Mouse (Mus musculus): ENCODE results near the gene Slc4a8. TPM values are rescaled to one million over a fixed set of nuclear protein-coding genes. Genes with fewer than 3 reads are reported as not detected.

The Slc4a8 gene
- total RNA-seq, 2 experiments from 2014 or later: 66.2 to 80.7 TPM

GRCm38 (mm10) chr15:100738351-100738781 is 23.2 kb upstream of the Slc4a8 start:
- intact Hi-C loops (cut with DNase I): no loop called here
- no peak for DNase-seq (ENCODE audit: low spot score in 2 of 2)

GRCm38 (mm10) chr15:100739442-100739841 is 22.1 kb upstream of the Slc4a8 start:
- intact Hi-C loops (cut with DNase I): no loop called here
- no peak for DNase-seq (ENCODE audit: low spot score in 2 of 2)

- no peak for DNase-seq (ENCODE audit: low spot score in 2 of 2)
- intact Hi-C loops (cut with DNase I): no loop called here
Observed at GRCm38 (mm10) chr15:100743238-100743637, 18.3 kb upstream of the Slc4a8 start.

- intact Hi-C loops (cut with DNase I): no loop called here
Observed at GRCm38 (mm10) chr15:100746478-100747120, 14.9 kb upstream of the Slc4a8 start.

GRCm38 (mm10) chr15:100747121-100747963 is 14.2 kb upstream of the Slc4a8 start:
- DNase-seq (ENCODE audit: low spot score in 2 of 2): no peak
- intact Hi-C loops (cut with DNase I): no loop called here

More at GRCm38 (mm10) chr15:100746478-100747120, 14.9 kb upstream of the Slc4a8 start:
- no peak for DNase-seq (ENCODE audit: low spot score in 2 of 2)

- intact Hi-C loops (cut with DNase I): no loop called here
- no peak for DNase-seq (ENCODE audit: low spot score in 2 of 2)
Observed at GRCm38 (mm10) chr15:100748584-100748983, 13.0 kb upstream of the Slc4a8 start.

GRCm38 (mm10) chr15:100749751-100750538 is 11.6 kb upstream of the Slc4a8 start:
- DNase-seq (ENCODE audit: low spot score in 2 of 2): no peak
- intact Hi-C loops (cut with DNase I): no loop called here

- intact Hi-C loops (cut with DNase I): no loop called here
- DNase-seq (ENCODE audit: low spot score in 2 of 2): no peak
Observed at GRCm38 (mm10) chr15:100752439-100752838, 9.1 kb upstream of the Slc4a8 start.

GRCm38 (mm10) chr15:100753045-100753444 is 8.5 kb upstream of the Slc4a8 start:
- intact Hi-C loops (cut with DNase I): no loop called here
- no peak for DNase-seq (ENCODE audit: low spot score in 2 of 2)

GRCm38 (mm10) chr15:100754041-100754440 is 7.5 kb upstream of the Slc4a8 start:
- no peak for DNase-seq (ENCODE audit: low spot score in 2 of 2)
- intact Hi-C loops (cut with DNase I): no loop called here

GRCm38 (mm10) chr15:100754805-100755497 is 6.6 kb upstream of the Slc4a8 start:
- intact Hi-C loops (cut with DNase I): loop anchor here (5.0 kb wide), 2 partner anchors 287 to 302 kb away; no protein-coding TSS in a partner anchor
- no peak for DNase-seq (ENCODE audit: low spot score in 2 of 2)

GRCm38 (mm10) chr15:100755498-100755859 is 6.1 kb upstream of the Slc4a8 start:
- no peak for DNase-seq (ENCODE audit: low spot score in 2 of 2)
- intact Hi-C loops (cut with DNase I): loop anchor here (5.0 kb wide), 2 partner anchors 287 to 302 kb away; no protein-coding TSS in a partner anchor

GRCm38 (mm10) chr15:100755881-100756624 is 5.5 kb upstream of the Slc4a8 start:
- intact Hi-C loops (cut with DNase I): loop anchor here (2.0 to 5.0 kb wide), 3 partner anchors 83 to 301 kb away; no protein-coding TSS in a partner anchor
- no peak for DNase-seq (ENCODE audit: low spot score in 2 of 2)

GRCm38 (mm10) chr15:100757527-100757978 is 4.0 kb upstream of the Slc4a8 start:
- intact Hi-C loops (cut with DNase I): loop anchor here (2.0 to 5.0 kb wide), 3 partner anchors 81 to 300 kb away; no protein-coding TSS in a partner anchor
- peak; percentile 49 to 63 for DNase-seq (ENCODE audit: low spot score in 2 of 2)

GRCm38 (mm10) chr15:100759286-100759685 is 2.3 kb upstream of the Slc4a8 start:
- no peak for DNase-seq (ENCODE audit: low spot score in 2 of 2)
- intact Hi-C loops (cut with DNase I): loop anchor here (5.0 kb wide), 2 partner anchors 283 to 298 kb away; no protein-coding TSS in a partner anchor

- intact Hi-C loops (cut with DNase I): loop anchor here (10.0 kb wide), 1 partner anchor 224 kb away; no protein-coding TSS in a partner anchor
- no peak for DNase-seq (ENCODE audit: low spot score in 2 of 2)
Observed at GRCm38 (mm10) chr15:100761036-100761418, 520 bp upstream of the Slc4a8 start.

- intact Hi-C loops (cut with DNase I): loop anchor here (10.0 kb wide), 1 partner anchor 222 kb away; no protein-coding TSS in a partner anchor
- no peak for DNase-seq (ENCODE audit: low spot score in 2 of 2)
Observed at GRCm38 (mm10) chr15:100762649-100763048, 1.1 kb downstream of the Slc4a8 start.

Data from left cerebral cortex, postnatal 36 days (tissue).